Mouse (Mus musculus): ENCODE results near the gene Ccnj.

The Ccnj gene

DNA sequence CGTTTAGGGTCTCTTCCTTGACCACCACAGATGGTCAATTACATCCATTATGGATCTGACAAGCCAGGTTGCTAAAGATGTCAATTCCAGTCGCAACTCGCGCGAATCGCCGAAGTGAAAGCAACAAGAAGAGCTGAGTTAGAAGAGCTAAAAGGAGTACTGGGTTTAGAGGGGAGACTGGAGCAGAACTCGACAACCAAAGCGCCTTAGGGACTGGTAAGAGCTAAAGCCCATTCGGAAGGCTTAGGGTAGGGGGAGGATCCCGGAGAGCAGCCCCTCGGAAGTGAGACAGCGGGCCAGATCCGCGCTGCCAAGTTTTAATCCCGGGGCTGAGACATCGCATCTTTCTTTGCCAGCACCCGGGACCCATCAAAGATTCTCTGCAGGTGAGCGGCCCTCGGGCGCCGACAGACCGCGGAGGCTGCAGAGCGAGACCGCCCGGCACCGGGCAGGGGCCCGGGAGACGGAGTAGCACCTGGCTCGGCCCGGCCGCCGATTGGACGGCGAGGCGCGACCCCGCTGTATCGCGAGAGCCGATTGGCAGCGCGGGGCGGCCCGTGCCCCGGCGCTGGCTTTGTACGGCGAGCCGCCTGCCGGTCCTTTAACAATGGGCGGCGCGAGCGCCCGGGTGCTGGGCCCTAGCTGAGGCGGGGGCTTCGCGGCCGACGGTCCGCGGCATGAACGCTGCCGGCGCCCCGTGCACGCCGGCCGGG is at the start of gene Ccnj:
Gene Ccnj (plus strand): TSS at position 577 of the 713 bp plus-strand sequence.
- peak; percentile 83 for DNase-seq (ENCODE audit: low spot score)

DNA sequence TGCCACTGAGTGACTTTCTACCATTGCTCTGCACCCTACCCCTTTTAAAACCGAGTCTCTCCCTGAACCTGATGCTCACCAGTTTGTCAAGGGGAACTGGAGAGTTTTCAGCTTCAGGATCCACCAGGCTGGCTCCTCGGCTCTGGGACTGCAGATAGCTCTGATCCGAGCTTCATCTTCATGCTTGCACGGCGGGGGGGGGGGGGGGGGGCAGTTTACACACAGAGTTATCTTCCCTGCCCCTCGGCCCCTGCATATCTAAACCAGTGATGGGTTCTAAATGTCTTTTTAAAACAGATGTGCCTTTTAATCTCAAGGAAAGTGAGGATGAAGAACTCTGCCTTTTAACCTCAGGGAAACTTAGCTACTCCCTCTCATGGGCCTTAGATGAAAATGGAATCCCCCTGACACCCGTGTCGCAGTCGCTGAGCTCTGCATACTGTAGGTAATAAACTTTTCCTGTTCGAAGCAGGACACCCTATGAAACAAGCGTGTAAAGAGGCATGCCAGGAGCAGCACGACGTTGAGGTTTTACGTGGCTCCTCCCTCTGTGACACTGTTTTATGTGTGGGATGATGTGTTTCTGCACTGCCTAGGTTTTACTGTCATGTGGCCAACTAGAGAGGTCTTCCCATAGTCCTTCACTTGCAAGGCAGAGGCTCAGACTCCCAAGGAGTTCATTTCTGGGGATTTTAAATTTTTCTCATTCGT is 42.9 kb upstream of the Ccnj start:
- DNase-seq (ENCODE audit: low spot score): no peak

GRCm38 (mm10) chr19:40788715-40789084 is 42.4 kb upstream of the Ccnj start:
- no peak for DNase-seq (ENCODE audit: low spot score)

GRCm38 (mm10) chr19:40805176-40805737 is 25.8 kb upstream of the Ccnj start:
- no peak for DNase-seq (ENCODE audit: low spot score)

GRCm38 (mm10) chr19:40809858-40810257 is 21.2 kb upstream of the Ccnj start:
- DNase-seq (ENCODE audit: low spot score): no peak

DNA sequence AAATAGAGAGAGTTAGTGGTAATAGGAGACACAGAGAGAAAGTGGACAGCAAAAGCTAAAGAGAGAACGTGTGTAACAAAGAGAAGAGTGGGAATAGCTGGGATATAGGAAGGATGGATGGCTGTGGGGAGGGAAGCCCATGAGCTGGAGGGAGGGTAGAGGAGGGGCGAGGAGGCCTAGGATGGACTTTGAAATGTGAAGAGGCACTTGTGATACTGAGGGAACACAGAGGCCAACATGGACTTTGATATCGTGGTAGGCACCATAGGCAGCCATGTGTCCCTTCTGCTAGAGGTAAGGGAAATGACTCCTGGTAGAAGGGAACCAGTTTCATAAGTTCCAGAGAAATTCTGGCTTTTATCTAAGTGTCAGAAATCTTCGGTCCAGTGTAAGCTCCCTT is 19.2 kb upstream of the Ccnj start:
- no peak for DNase-seq (ENCODE audit: low spot score)

GRCm38 (mm10) chr19:40812778-40813177 is 18.3 kb upstream of the Ccnj start:
- DNase-seq (ENCODE audit: low spot score): peak; percentile 66

GRCm38 (mm10) chr19:40813385-40813784 is 17.7 kb upstream of the Ccnj start:
- peak; percentile 88 for DNase-seq (ENCODE audit: low spot score)

DNA sequence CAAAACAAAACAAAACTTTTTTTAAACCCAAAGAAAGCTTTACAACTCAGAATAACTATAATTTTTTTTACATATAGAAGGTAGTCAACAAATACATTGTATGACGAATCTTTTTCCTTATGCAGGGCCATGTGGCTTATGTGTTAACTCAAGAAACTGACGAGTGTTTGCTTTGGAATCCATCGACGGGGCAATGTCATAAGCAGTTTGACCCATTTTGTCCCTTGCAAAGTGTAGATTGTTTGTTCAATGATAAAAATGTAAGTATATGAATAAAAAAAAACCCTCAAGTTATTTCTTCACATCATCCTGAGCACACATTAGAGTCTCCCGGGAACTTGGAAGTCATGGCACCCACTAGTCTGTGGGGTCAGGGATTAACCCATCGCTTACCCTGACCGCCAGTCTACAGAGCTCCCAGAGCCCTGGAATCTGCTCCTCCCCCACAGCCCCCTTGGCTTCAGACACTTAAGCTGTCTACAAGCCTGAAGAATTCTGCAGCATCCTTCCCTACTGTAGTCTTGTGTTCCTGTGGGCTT is 15.4 kb upstream of the Ccnj start:
- no peak for DNase-seq (ENCODE audit: low spot score)

DNA sequence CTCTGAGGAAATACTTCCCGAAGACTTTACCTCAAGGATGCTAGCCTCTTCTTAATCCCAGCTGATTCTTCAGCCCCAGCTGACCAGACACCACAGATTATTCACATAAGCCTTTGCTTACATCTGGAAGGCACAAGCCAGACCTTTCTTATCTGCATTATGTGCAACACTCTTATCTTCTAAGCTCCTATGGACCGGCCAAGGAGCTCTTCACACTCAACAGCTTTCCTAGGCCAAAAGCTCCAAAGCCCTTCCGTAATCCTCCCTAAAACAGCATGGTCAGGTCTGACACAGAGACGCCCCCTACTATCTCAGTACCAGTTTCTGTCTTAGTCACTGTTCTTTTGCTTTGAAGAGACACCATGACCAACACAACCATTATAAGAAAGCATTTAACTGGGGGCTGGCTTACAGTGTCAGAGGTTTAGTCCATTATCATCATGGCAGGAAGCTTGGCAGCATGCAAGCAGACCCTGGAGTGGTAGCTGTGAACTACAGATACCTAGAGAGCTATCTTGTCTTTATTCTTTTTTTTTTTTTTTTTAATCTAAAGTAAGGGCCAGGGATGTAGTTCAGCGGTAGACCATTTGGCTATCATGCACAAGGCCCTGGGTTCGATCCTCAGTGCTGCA is 13.1 kb upstream of the Ccnj start:
- DNase-seq (ENCODE audit: low spot score): no peak

- no peak for DNase-seq (ENCODE audit: low spot score)
Observed at GRCm38 (mm10) chr19:40818764-40819163, 12.3 kb upstream of the Ccnj start.

DNA sequence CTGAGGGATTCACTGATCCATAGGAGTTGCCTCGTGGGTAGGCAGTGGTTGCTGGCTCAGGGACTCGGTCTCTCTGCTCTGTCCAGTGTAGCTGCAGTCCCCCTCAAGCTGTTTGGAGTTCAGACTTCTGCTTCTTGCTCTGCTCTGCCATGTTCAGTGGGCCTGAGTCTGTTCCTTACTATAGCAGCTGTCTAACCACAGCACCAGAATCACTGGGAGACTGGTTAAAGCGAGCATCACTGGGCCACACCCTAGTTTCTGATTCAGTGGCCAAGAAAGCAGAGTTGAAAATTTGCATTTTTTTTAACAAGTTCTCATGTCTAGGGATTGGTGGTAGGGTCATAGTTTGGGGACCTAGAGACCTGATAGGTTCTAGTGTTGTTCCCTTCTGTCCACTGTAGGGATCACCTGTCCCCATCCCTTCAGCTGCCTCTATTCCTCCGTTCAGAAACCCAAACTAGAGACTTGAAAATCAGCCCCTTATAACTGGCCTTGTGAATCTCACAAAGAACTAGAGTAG is 9.7 kb upstream of the Ccnj start:
- no peak for DNase-seq (ENCODE audit: low spot score)

DNA sequence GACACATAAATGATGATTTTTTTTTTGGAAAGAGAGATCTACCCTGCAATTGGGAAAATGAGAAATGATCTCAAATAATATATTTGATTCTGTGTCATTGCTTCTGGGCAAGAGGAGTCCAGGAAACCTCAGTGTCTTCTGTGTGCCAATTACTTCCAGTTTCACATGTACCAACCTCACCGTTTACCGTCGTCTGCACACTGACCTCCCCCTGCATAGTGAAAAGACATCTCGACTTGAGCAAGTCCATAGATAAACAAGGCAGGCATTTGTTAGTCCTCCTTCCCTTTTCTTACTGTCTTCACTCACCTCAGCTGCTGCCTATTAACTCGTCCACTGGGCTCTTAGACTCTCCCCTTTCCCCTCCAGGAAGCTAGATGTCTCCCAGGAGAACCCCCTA is 5.4 kb upstream of the Ccnj start:
- DNase-seq (ENCODE audit: low spot score): no peak

DNA sequence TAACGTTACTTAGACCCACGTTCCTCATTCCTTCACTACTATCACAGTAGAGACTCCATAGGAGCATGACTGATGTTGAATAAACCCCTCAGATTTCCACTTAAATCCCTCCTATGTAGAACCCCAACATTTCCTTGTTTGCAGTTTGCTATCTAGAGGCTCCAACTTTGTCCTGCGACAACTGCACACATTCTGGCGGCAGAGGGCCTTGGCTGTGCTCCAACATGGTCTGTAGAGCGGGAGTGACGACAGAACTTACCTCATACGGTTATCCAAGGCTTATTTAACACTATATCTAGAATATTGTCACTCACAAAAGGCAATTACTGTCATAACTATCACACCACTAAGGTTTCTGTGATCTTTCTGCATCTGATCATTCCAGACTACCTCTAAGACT is 4.3 kb upstream of the Ccnj start:
- DNase-seq (ENCODE audit: low spot score): no peak

DNA sequence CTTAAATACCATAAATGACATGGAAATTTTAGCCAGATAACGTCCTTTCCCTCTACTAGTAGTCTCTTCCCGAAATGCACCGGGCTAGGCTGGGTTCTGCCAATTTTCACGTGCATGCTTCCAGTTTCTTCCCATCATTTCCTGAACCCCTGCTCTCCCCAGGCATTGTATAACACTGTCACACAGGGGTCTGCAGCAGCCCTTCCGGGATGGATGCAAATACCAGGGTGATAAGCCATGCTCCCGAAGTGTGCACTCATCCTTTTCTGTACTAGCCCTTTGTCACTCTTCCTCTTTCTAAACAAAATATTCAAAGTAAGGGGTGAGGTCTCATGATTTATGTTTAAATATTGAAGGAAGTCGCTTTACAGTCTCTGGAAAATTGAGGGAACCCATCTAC is 881 bp upstream of the Ccnj start:
- DNase-seq (ENCODE audit: low spot score): no peak

DNA sequence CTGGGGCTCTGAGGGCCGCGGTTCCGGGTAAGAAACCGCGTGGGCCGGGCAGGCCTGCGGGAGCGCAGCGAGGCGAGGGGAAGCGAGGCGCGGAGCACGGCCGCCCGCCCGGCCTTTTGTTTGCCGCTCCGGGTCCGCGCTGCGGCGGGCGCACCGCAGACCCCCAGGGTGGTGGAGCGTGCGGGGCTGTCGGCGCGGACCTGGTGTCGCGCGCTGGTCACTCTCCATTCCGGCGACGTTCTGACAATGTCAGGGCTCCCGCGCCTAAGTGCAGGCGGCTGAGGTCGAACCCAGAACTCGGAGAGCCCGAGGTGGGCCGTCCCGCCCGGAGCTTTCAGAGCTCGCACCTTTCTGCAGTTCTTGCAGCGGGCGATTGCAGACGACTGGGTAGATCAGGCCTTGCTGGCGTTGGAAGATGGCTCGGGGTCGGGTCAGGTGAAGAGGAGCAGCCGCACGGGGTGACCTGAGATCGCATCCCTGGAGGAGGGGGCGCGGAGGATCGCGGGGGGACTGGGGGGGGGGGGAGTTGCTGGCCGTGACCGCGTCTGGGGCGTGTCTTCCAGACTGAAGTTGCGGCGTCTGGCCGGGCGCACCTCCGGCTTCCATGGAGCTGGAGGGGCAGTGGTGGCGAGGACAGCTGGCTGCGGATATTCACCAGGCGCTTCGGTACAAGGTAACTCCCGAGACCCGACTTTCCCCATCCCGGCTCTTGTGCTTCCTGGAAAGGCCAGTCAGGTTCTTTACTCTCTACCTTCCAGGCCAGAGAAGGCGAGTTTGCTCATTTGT is 530 bp downstream of the Ccnj start:
- DNase-seq (ENCODE audit: low spot score): no peak

GRCm38 (mm10) chr19:40832361-40832760 is 1.3 kb downstream of the Ccnj start:
- DNase-seq (ENCODE audit: low spot score): no peak

- no peak for DNase-seq (ENCODE audit: low spot score)
Observed at GRCm38 (mm10) chr19:40834436-40834835, 3.4 kb downstream of the Ccnj start.

- no peak for DNase-seq (ENCODE audit: low spot score)
Observed at GRCm38 (mm10) chr19:40838205-40838604, 7.1 kb downstream of the Ccnj start.

DNA sequence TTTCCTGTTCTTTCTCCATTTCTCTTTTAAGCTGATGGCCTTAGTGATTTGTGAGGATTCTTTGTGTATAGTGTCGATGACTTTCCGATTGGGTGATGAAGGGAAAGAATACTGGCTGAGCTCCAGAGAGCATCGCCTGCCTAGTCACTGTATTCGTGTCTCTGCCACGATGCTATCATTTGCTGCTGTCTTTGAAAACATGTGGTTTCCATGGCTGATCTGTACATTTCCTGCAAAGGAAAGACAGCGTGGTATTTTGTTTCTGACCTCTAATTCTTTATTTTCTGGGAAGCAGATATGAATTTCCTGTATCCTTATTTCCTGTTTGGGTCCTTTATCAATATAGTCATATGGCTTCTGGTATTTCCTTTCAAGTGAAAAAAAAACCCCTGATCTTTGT is 9.2 kb downstream of the Ccnj start:
- no peak for DNase-seq (ENCODE audit: low spot score)

DNA sequence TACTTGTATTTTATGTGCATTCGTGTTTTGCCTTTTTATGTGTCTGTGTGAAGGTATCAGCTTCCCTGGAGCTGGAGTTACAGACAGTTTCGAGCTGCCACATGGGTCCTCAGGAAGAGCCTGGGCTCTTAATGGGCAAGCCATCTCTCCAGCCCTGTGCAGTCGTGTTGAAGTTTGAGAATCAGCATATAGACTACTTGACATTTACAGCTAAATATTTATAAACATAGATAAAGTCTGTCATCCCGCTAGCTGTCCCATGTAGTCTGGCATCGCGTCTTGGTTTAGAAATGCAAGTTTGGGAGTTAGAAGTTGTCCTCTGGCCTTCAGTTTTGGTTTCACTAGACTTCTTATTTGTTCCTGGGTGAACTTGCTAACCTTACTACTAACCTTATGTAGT is 10.0 kb downstream of the Ccnj start:
- DNase-seq (ENCODE audit: low spot score): no peak

GRCm38 (mm10) chr19:40841593-40841992 is 10.5 kb downstream of the Ccnj start:
- DNase-seq (ENCODE audit: low spot score): no peak

All from c-Kit-positive CD71-positive TER-119-positive erythroid progenitor cells, embryonic 14.5 days (primary cell).